Mouse (Mus musculus): ENCODE measurements around the gene Tmod4. TPM values are rescaled to one million over a fixed set of nuclear protein-coding genes. Genes with fewer than 3 reads are reported as not detected.
A peak's percentile ranks its signal among the peaks of the same experiment; 100 is the strongest.
"Not testable (repeated sequence)": the region's sequence is repeated elsewhere in the genome, so short reads cannot be mapped to it uniquely, and the experiment has no call there.

Gene Tmod4
- polyA plus RNA-seq, 1 experiment from 2014 or later = 0.96 TPM

DNA sequence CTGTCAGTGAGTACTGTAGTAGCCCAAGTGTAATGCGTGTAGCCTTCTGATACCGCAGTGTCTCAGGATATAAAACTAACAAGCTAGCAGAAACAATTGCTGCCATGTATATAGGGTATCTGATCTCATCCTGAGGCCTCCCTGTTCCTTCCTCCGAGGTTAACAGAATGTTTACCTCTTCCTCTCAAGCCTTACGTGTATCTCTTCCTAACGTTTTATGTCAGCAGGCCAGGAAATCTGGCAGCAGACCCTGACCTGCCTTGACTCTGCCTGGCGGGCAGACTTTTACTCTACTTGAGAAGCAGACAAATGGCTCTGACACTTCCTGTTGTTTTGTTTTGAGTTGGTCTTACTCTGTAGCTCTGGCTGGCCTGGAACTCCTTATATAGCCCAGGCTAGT lies 2.7 kb upstream of the Tmod4 start:
- no peak for ATAC-seq (ENCODE audit: low read depth)
- peaks cover 16% of the 10 kb centered on the region for H3K4me1 ChIP-seq (replicated peaks)
- H3K36me3 ChIP-seq = peaks cover 67% of the 10 kb centered on the region
- no peak overlapping the region for H3K4me3 ChIP-seq
- no peaks in the 10 kb centered on the region for H3K27me3 ChIP-seq
- H3K9ac ChIP-seq = no peak overlapping the region
- WGBS = 84% methylated on average over 6 of the region's 6 CpGs
- no peak overlapping the region for H3K4me2 ChIP-seq
- H3K9me3 ChIP-seq = no peaks in the 10 kb centered on the region
- peak overlapping the region; percentile 56 for H3K27ac ChIP-seq (replicated peaks)

DNA sequence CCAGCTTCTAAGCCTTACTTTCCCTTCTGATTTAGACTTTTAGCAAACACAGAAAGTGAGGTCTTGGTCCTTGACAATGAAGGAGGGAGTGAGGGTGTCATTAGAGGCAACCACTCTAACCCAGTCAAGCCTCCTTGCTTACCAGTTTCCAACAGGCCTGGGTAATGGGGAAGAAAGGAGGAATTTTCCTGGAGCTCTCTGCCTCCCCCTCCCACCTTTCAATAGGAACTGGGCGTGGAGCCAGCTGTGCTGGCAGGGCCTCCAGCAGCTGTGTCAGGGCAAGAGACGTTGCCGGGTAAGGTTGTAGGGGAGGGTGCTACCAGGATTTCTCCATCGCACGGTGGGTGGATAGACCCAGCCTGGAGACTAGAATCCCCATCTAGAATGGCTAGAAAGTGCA lies 696 bp downstream of the Tmod4 start:
- Histone ChIP-seq H3K9ac (0 out of 2 replicates have a peak overlapping the region, but pooled peaks have one; percentile 12), H3K27ac (replicated peaks) (peak overlapping the region; percentile 54; the same call in 1 of the 2 replicates), H3K9me3 (no peaks in the 10 kb centered on the region), H3K4me2 (no peak overlapping the region), H3K4me1 (replicated peaks) (peaks cover 27% of the 10 kb centered on the region), H3K4me3 (no peak overlapping the region), H3K36me3 (peaks cover 48% of the 10 kb centered on the region), H3K27me3 (no peaks in the 10 kb centered on the region)
- ATAC-seq (ENCODE audit: low read depth) = peak; percentile 36; the same call in 1 of the 2 replicates
- 20% methylated on average over 5 of the region's 5 CpGs for WGBS

DNA sequence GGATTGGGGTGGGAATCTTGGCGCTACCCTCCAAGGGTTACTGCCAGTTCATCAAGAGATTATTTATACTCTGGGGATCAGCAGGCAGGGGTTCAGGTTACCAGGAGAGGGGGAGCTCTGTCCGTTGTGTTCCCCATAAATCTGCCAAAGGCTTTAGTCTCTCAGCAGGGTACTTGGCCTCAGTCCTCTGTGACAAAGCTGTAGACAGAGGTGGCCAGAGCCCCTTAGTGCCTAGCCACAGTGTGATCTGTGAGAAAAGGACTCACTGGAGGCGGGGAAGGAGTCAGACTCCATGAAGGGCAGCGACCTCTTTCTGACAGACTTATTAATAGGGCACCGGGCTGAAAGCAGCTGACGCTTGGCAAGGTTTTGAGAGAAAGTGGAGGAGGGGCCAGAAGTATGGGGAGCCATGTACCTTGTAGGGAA lies 5.0 kb downstream of the Tmod4 start:
- Histone ChIP-seq H3K9me3 (no peaks in the 10 kb centered on the region), H3K27me3 (no peaks in the 10 kb centered on the region), H3K4me2 (no peak overlapping the region), H3K36me3 (peaks cover 27% of the 10 kb centered on the region), H3K4me1 (replicated peaks) (peaks cover 36% of the 10 kb centered on the region), H3K27ac (replicated peaks) (0 out of 2 replicates have a peak overlapping the region, but pooled peaks have one; percentile 54), H3K4me3 (no peak overlapping the region), H3K9ac (peak overlapping the region; percentile 47; the same call in 1 of the 2 replicates)
- no peak for ATAC-seq (ENCODE audit: low read depth)
- WGBS = 17% methylated on average over 6 of the region's 6 CpGs

DNA sequence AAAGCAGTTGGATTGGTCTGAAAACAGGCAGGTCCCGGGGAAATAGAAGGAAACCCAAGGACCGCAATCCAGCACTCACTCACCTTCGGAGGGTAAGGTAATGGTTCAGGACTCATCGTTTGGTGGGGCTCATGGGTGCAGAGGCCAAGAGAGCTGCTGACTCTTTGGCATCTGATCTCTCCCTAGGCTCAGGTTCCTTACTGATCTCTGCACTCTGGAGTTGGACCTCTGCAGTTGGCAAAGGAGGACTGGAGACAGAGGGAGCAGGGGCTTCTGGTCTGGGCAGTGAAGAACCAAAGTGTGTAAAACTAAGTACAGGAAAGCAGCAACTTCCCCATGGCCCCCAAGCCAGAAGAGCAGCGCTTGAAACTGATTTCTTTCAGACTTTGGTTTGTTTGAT lies 5.8 kb downstream of the Tmod4 start:
- Histone ChIP-seq H3K36me3 (peaks cover 27% of the 10 kb centered on the region), H3K4me2 (no peak overlapping the region), H3K4me3 (no peak overlapping the region), H3K9me3 (no peaks in the 10 kb centered on the region), H3K9ac (peak overlapping the region; percentile 26; the same call in 1 of the 2 replicates), H3K4me1 (replicated peaks) (peaks cover 31% of the 10 kb centered on the region), H3K27me3 (no peaks in the 10 kb centered on the region), H3K27ac (replicated peaks) (no peak overlapping the region; the same call in 1 of the 2 replicates)
- no peak for ATAC-seq (ENCODE audit: low read depth)
- WGBS = 84% methylated on average over 5 of the region's 5 CpGs

DNA sequence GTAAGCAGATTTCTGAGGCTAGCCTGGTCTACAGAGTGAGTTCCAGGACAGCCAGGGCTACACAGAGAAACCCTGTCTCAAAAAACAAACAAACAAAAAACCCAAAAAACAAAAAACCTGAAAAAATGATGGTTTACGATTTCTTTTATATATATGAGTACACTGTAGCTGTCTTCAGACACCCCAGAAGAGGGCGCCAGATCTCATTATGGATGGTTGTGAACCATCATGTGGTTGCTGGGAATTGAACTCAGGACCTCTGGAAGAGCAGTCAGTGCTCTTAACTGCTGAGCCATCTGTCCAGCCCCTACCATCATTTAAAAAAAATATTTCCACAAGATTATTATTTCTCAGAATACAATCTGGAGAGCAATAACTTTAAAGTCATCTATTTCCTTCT lies 8.1 kb downstream of the Tmod4 start:
- not testable (repeated sequence) for H3K27me3 ChIP-seq; H3K27ac ChIP-seq (replicated peaks); H3K9me3 ChIP-seq; H3K9ac ChIP-seq; H3K4me2 ChIP-seq; H3K4me3 ChIP-seq; ATAC-seq (ENCODE audit: low read depth)
- WGBS = 94% methylated on average over 2 of the region's 2 CpGs
- Histone ChIP-seq H3K4me1 (replicated peaks) (peaks cover 44% of the 10 kb centered on the region), H3K36me3 (peaks cover 27% of the 10 kb centered on the region)

DNA sequence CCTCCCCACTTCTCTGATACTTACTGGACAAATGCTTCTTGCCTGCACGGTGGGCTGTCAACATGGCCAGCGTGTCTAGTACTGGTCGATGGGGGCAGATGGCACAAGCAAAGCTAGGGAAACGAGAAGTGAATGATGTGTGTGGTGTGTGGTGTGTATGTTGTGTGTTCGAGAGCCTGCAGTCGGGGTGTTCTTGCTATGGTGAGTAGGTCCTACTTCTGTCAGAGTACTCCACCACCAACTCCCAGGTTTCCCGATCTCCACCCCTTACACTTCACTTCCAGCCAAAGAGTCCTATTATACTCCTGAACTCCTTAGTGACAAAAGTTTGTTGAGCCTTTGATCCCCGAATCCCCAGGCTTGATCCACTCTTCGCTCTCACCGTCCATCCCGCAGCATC lies 8.9 kb downstream of the Tmod4 start:
- H3K36me3 ChIP-seq = peaks cover 31% of the 10 kb centered on the region
- ATAC-seq (ENCODE audit: low read depth) = peak; percentile 9; the same call in 1 of the 2 replicates
- H3K4me3 ChIP-seq = peak overlapping the region; percentile 70
- peak overlapping the region; percentile 89 for H3K4me2 ChIP-seq
- peaks cover 44% of the 10 kb centered on the region for H3K4me1 ChIP-seq (replicated peaks)
- no peaks in the 10 kb centered on the region for H3K27me3 ChIP-seq
- 64% methylated on average over 11 of the region's 11 CpGs for WGBS
- peak overlapping the region; percentile 84 for H3K27ac ChIP-seq (replicated peaks)
- H3K9me3 ChIP-seq = no peaks in the 10 kb centered on the region
- peak overlapping the region; percentile 86 for H3K9ac ChIP-seq

DNA sequence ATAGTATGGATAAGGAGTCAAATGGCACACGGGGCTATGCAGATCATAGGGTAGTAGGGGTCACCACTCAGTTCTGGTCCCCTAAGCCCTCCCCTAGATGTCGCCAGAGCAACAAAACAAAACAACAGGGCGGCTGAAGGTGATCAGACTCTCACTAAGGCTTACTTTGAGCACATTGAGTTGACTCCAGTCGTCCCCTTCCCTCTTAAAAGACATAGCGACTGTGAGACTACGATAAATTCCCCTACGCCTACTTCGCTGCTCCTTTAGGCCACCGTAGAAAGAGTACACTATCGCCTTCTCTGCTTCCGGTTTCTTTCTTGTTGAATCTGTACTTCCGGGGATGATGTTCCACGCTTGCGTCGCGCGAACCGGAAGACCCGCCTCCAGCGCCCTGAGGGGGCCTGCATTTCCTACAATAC lies 9.4 kb downstream of the Tmod4 start, which contains the start of the genes Scnm1 and Lysmd1:
Scnm1 (minus strand) TSS at position 332 of the 422 bp plus-strand sequence.
Lysmd1 (plus strand) TSS at position 409 of the 422 bp plus-strand sequence.
- H3K27me3 ChIP-seq = no peaks in the 10 kb centered on the region
- peak within 1 kb of the TSS; percentile 86 for H3K9ac ChIP-seq
- ATAC-seq (ENCODE audit: low read depth) = peak; percentile 95
- H3K4me1 ChIP-seq (replicated peaks) = peaks cover 44% of the 10 kb centered on the region
- peak within 1 kb of the TSS; percentile 70 for H3K4me3 ChIP-seq
- H3K36me3 ChIP-seq = peaks cover 29% of the 10 kb centered on the region
- peak within 1 kb of the TSS; percentile 84 for H3K27ac ChIP-seq (replicated peaks)
- H3K4me2 ChIP-seq = peak within 1 kb of the TSS; percentile 89
- 0% methylated on average over 20 of the region's 20 CpGs for WGBS
- H3K9me3 ChIP-seq = no peaks in the 10 kb centered on the region

DNA sequence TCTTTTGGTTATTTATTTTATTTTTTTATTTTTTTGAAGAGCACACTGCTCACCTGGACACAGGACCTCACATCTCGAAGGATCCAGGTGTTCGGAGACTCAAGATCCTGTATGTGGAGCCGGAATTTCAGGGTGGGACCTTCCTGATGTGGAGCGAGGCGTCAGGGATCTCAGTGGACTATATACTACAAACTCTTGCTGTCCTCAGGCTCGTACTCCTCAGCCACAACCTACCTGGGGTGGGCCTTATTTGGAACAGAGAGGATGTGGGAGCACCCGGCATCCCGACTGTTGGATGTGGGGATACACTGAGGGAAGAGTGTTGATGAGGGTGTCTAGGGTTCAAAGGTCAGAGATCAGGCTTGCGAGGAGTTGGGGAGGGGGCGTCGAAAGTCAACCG lies 9.9 kb downstream of the Tmod4 start:
- Histone ChIP-seq H3K36me3 (peaks cover 24% of the 10 kb centered on the region), H3K4me1 (replicated peaks) (peaks cover 42% of the 10 kb centered on the region), H3K4me3 (peak overlapping the region; percentile 70)
- WGBS = no CpG with 5 or more reads among the region's 12 CpGs
- H3K4me2 ChIP-seq; H3K27me3 ChIP-seq; H3K9ac ChIP-seq; H3K27ac ChIP-seq (replicated peaks); H3K9me3 ChIP-seq: not testable (repeated sequence)
- peak; percentile 62 for ATAC-seq (ENCODE audit: low read depth)

DNA sequence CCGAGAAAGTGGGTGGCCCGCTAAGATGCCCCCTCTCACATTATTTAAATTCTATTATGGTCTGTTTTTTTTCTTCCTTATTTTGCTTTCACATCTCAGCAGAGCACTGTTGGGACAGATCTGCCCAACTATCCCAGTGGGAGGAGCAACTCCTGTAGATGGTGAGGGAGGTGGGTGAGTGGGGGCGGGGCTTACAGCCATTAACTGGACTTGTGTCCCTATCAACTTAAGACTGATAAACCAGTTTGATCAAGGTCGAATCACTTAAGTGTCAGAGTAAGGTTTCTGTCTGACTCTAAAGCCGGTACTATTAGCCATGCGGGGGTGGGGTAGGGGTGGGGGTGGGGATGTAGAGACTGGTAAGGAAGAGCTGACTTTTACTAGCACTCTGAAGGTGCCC lies 10.7 kb downstream of the Tmod4 start:
- Histone ChIP-seq H3K27me3 (no peaks in the 10 kb centered on the region), H3K36me3 (peaks cover 23% of the 10 kb centered on the region), H3K4me3 (peak overlapping the region; percentile 35), H3K27ac (replicated peaks) (no peak overlapping the region), H3K4me1 (replicated peaks) (peaks cover 33% of the 10 kb centered on the region), H3K9me3 (no peaks in the 10 kb centered on the region), H3K4me2 (peak overlapping the region; percentile 65), H3K9ac (peak overlapping the region; percentile 63)
- WGBS = 26% methylated on average over 6 of the region's 6 CpGs
- peak; percentile 22; the same call in 1 of the 2 replicates for ATAC-seq (ENCODE audit: low read depth)

DNA sequence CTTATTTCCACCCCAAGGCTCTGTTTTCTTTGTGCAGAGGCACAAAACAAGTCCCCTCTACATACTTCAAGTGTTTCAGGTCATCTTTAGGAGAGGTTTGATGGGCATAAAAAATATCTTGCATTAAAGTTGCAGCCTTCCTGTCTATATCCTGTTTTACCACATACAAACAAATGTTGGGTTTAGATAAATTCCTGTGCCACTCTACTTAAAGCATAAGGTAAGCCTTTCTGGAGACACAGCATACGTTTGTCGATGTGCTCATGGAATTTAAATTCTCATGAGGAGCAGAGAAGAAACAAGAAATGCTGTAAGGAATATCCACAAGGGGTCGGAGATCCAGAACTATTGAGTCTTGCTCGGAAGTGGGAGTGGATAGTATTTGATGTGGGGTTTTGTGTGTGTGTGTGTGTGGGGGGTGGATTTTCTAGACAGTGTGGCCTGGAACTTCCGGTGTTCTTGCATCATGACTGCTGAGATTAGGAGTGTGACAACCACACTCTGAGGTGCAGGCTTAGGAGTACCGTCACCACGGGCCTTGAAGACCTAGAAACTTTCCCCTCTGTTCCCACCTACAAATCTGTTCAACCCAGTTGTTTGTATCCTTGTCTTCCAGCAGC lies 11.3 kb downstream of the Tmod4 start:
- Histone ChIP-seq H3K27me3 (no peaks in the 10 kb centered on the region), H3K27ac (replicated peaks) (no peak overlapping the region), H3K9me3 (no peaks in the 10 kb centered on the region), H3K4me3 (peak overlapping the region; percentile 35), H3K4me1 (replicated peaks) (peaks cover 29% of the 10 kb centered on the region), H3K36me3 (peaks cover 24% of the 10 kb centered on the region), H3K4me2 (peak overlapping the region; percentile 65), H3K9ac (peak overlapping the region; percentile 63)
- whole genome bisulfite sequencing = 89% methylated on average over 7 of the region's 7 CpGs
- ATAC-seq (ENCODE audit: low read depth) = no peak

DNA sequence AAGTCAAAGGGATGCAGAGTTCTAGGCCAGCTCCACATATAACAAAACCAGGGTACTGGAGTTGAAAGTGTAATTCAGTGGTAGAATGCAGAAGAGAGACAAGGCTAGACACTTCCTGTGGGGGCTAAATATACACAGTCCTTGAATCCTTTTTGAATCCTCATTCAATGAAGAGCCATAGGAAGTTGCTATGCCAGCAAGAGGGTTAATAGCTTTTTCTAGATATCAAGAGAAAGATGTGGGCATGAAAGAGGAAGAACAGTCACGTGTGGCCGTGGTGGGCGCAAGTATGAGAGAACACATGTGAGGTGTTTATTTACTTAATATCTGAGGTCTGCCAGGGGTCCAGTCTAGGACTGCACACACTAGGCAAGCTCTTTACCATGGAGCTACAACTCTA lies 12.1 kb downstream of the Tmod4 start:
- Histone ChIP-seq H3K36me3 (peaks cover 30% of the 10 kb centered on the region), H3K4me3 (no peak overlapping the region), H3K4me2 (no peak overlapping the region), H3K9ac (0 out of 2 replicates have a peak overlapping the region, but pooled peaks have one; percentile 22), H3K27me3 (no peaks in the 10 kb centered on the region), H3K9me3 (no peaks in the 10 kb centered on the region), H3K4me1 (replicated peaks) (peaks cover 29% of the 10 kb centered on the region), H3K27ac (replicated peaks) (no peak overlapping the region)
- WGBS = 92% methylated on average over 3 of the region's 3 CpGs
- ATAC-seq (ENCODE audit: low read depth) = no peak

DNA sequence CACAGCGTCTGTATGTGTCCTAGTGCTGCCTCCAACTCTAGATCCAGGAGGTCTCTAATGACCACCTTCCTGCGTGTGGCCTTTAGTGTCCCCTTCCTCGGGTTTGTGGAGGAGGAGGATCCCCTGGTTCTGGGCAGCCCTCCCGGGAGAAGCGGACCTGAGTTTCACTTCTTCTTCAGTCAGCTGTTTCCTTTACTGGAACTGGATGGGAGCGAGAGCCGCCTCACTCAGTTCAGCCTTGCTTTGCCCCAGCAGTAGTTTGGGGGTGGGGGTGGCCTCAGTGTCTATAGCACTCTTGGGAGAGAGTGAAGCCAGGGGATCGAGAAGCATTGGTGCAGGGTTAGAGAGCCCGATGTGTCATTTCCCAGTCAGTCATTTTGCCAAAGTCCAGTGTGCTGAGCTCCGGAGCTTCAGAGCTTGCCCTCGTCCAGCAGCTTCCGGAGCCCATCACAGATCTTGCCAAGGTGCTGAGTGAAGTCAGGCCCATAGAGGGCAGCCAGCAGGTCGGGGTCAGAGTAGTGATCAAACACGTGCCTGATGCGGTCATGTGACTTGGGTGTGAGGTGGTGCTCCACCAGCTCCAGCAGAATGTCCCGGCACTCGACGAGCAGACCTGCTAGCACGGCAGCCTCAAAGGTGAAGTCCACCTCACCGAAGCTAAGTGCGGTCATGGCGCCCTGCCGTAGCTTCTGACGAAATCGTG lies 15.5 kb downstream of the Tmod4 start:
- H3K36me3 ChIP-seq = peaks cover 28% of the 10 kb centered on the region
- 73% methylated on average over 25 of the region's 25 CpGs for WGBS
- H3K9me3 ChIP-seq = no peaks in the 10 kb centered on the region
- ATAC-seq (ENCODE audit: low read depth) = no peak
- no peaks in the 10 kb centered on the region for H3K27me3 ChIP-seq
- no peak overlapping the region for H3K4me2 ChIP-seq
- H3K4me1 ChIP-seq (replicated peaks) = peaks cover 21% of the 10 kb centered on the region
- no peak overlapping the region for H3K4me3 ChIP-seq
- no peak overlapping the region for H3K9ac ChIP-seq
- no peak overlapping the region for H3K27ac ChIP-seq (replicated peaks)
